Mouse (Mus musculus) E14TG2a.4 (cell line): ENCODE measurements at regions not wholly inside any gene's neighbourhood (a gene's known extent, or its start where the extent isn't known, plus 50 kb on each side); places are given as distances from the start of the nearest gene placed in this dataset.

Source experiments
- CTCF ChIP-seq: conservative IDR thresholded peaks from 2 replicates; pipeline ENCODE4 v1.5.1; 2014; ENCODE audit warnings: low read length
- NANOG ChIP-seq: IDR thresholded peaks from 2 replicates; pipeline ENCODE4 v1.6.1; 2014; ENCODE audit warnings: borderline replicate concordance, low read length, mixed read lengths
- POU5F1 ChIP-seq: IDR thresholded peaks from 2 replicates; pipeline ENCODE4 v1.6.1; 2014; ENCODE audit warnings: low read length, borderline replicate concordance

GRCm38 (mm10) chr5:74923337-74923736 is 121.2 kb downstream of the Chic2 start:
- no peak for TF ChIP-seq CTCF
- no peak for TF ChIP-seq POU5F1
- no peak for TF ChIP-seq NANOG
